Mouse (Mus musculus): Measurements from ENCODE around the gene Lin7b.
A peak's percentile ranks its signal among the peaks of the same experiment; 100 is the strongest.
"Not testable (repeated sequence)": the region's sequence is repeated elsewhere in the genome, so short reads cannot be mapped to it uniquely, and the experiment has no call there.

Lin7b gene

GRCm38 (mm10) chr7:45370475-45371311 lies at the start of gene Lin7b:
Gene Lin7b, minus strand, starts transcription at chr7:45370583.
- peak; percentile 96 for DNase-seq (ENCODE audit: low read depth, low spot score)

DNA sequence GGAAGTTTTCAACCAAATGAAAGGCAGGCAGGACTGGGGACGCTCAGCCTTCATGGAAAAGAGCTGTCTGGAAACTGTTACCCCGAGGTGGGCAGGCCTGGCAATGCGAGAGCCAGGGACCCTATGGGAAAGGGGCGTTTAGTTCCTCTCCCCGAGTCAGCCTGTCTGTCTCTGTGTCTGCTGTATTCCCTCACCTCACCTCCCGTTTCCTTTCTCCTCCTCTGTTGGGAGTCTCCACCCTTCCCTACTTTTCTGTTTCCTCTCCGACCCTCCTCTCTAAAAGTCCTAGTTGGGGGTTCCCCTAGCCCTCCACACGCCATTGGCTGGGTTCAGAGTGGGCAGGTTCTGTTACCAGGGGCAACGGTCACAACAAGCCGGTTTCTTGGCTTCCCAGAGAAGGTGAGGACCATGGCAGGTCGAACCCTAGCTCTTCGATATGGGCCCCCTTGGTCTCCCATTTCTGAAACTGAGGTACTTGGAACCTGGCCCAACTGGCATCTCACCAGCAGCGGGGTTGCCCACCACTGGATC lies 47.6 kb upstream of the Lin7b start:
- DNase-seq (ENCODE audit: low read depth, low spot score) = no peak

DNA sequence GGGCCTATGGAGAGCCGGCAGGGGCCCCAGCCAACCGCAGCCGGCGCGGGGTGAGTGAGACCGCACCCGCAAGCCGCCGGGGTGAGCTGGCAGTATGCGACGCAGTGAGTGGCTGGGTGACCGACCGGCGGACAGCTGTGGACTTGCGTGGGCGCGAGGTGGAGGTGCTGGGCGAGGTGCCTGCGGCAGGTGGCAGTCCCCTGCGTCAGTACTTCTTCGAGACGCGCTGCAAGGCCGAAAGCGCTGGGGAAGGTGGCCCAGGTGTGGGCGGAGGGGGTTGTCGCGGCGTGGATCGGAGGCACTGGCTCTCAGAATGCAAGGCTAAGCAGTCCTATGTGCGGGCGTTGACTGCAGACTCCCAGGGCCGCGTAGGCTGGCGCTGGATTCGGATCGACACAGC lies 45.3 kb upstream of the Lin7b start:
- DNase-seq (ENCODE audit: low read depth, low spot score) = peak; percentile 51

GRCm38 (mm10) chr7:45414740-45415224 lies 44.4 kb upstream of the Lin7b start:
- DNase-seq (ENCODE audit: low read depth, low spot score) = no peak

- DNase-seq (ENCODE audit: low read depth, low spot score) = no peak
Measured at GRCm38 (mm10) chr7:45413864-45414739, 43.7 kb upstream of the Lin7b start.

DNA sequence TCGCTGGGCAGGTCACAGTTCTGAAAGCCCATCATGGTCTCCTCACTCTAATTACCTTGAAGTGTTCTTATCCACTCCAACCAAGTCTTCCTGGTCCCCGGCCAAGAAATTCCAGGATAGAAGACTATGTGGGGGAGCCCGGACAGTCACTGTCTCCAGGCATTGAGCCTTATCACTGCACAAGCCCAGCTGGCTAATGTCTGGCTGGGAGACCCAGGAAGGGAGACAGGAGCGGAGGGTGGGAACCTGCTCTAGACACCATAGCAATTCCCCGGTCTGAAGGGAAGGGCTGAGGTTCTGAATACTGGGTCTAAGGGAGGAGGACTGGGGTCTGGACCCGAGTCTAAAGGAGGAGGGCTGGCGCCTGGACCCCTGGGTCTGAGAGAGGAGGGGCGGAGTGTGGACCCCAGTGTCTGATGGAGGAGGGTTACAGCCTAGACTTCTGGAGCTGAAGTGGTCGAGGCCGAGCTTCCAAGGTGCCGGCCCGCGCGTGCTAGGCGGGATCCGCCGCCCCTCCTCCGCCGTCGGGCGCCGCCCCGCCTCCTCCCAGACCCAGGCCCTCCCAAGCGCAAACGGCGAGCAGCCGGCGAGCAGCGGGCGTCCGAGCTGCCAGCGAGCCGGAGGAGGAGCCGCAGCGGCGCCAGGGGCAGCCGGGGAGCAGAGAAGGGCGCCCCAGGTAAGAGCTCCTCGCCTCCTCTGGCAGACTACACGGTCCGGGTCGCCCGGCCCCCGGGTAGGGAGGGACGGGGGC lies 42.9 kb upstream of the Lin7b start, which contains the start of gene Ntf5:
TSS of gene Ntf5 (plus strand) at position 583 of the 751 bp plus-strand sequence.
- DNase-seq (ENCODE audit: low read depth, low spot score) = no peak

GRCm38 (mm10) chr7:45412421-45412820 lies 42.0 kb upstream of the Lin7b start:
- DNase-seq (ENCODE audit: low read depth, low spot score) = no peak

GRCm38 (mm10) chr7:45409497-45410163 lies 39.2 kb upstream of the Lin7b start:
- no peak for DNase-seq (ENCODE audit: low read depth, low spot score)

DNA sequence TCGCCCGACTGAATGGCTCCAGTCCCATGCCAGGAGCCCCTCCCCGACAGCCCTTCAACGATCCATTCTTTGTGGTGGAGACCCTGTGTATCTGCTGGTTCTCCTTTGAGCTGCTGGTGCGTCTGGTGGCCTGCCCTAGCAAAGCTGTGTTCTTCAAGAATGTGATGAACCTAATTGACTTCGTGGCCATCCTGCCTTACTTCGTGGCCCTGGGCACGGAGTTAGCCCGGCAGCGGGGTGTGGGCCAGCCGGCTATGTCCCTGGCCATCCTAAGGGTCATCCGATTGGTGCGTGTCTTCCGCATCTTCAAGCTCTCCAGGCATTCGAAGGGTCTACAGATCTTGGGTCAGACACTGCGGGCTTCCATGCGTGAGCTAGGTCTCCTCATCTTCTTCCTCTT lies 38.6 kb upstream of the Lin7b start:
- no peak for DNase-seq (ENCODE audit: low read depth, low spot score)

GRCm38 (mm10) chr7:45408351-45408750 lies 38.0 kb upstream of the Lin7b start:
- no peak for DNase-seq (ENCODE audit: low read depth, low spot score)

DNA sequence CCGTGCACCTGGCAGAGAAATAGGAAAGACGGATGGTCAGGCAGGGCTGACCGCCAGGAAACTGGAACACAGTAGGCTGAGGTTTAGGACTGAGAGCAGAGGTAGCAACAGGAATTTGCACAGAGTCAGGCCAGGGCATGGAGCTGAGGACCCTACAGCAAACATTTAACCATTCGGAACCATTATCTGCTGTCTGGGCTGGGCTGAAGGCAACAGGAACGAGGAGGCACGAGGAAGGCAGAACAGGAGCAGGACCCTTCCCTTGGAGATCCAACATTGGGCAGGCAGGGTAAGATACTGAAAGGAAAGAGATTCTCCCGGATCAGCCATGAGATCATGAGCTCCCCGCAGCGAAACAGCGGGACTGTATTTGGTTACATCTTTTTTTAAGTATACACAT lies 37.5 kb upstream of the Lin7b start:
- DNase-seq (ENCODE audit: low read depth, low spot score) = no peak

- peak; percentile 8 for DNase-seq (ENCODE audit: low read depth, low spot score)
Measured at GRCm38 (mm10) chr7:45406157-45407156, 36.1 kb upstream of the Lin7b start.

DNA sequence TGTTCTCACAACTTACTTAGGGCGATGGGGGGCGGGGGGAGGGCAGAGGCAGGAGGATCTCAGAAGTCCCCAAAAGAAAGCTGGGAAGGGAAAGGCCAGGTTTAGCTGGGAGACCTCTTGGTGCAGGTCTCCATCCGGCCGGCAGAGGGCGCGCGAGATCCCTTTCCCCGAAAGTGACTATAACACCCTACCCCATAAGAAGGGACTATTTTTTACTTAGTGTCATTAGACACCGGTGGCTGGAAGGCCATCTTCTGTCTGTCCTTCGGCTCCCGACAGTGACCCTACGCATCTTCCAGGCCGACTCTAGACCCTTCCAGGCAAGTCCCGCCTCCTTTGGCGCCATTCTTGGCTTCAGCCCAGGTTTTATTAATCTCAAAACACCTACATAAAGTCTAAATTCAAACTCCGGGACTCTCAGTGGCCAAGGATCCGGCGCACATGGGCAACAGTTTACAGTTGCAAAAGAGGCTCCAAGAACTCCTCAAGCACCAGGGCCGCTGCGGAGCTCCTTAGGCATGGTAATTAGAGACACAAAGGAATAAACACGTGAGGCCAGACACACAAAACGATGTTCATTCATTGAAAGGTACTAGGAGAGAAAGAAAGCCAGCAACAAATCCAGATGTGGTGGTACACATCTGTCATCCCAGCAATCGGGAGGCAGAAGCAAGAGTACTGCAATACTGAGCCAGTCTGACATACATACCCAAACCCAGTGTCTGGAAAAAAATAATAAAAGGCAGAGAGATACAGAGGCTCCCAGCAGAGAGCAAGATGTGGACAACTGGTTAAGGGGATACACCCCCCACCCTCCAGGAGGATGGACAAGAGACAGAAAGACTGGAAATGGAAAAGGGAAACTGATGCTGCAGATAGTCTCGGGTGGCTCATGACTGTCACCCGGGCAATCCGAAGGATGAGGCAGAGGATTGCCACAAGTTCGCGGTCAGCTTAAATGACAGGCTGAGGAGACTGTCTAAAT lies 35.0 kb upstream of the Lin7b start, which contains the start of gene Kcna7:
TSS of gene Kcna7 (plus strand) at position 563 of the 985 bp plus-strand sequence.
- DNase-seq (ENCODE audit: low read depth, low spot score) = peak; percentile 45

GRCm38 (mm10) chr7:45403532-45404261 lies 33.3 kb upstream of the Lin7b start:
- peak; percentile 66 for DNase-seq (ENCODE audit: low read depth, low spot score)

DNA sequence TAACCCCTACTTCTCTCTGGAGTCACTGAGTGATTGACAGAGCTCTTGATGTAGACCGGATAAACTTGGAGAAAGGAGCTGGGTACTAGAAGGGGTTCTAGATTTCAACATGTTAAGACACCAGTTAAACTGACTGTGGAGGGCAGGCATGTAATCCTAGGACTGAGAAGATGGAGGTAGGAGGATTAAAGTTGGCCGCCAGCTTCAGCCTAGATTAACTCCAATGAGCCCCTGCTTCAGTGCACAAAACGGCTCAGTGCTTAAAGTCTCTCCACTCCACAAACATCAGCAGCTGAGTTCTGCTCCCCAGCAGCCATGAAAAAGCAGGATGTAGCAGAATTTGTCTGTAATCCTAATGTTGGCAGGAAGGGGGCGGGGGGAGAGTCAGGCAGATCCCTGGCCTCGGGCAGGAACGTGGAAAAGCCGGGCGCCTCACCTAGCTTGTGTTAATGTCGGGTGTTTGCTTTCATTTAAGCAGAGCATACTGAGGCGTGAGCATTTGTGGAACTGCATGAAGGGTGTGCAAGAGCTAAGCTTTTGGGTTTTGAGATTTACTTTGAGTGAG lies 31.2 kb upstream of the Lin7b start:
- DNase-seq (ENCODE audit: low read depth, low spot score) = no peak

- no peak for DNase-seq (ENCODE audit: low read depth, low spot score)
Measured at GRCm38 (mm10) chr7:45396787-45397186, 26.4 kb upstream of the Lin7b start.

DNA sequence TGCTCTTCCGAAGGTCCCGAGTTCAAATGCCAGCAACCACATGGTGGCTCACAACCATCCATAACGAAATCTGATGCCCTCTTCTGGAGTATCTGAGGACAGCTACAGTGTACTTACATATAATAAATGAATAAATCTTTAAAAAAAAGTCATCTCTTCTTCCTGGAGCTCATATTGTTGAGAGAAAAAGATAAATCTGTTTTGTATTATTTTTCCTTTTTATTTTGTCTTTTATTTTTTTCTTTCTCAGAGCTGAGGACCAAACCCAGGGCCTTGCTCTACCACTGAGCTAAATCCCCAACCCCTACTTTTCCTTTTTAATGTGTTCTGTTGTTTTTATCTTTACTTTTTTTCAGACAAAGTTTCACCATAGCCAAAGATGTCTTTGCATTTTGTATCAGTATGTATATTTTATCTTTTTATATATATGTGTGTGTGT lies 26.0 kb upstream of the Lin7b start:
- DNase-seq (ENCODE audit: low read depth, low spot score) = not testable (repeated sequence)

All from brain, adult 2 months (tissue).